Mouse (Mus musculus): ENCODE measurements around the gene Depdc1a. TPM values are rescaled to one million over a fixed set of nuclear protein-coding genes. Genes with fewer than 3 reads are reported as not detected.

The Depdc1a gene
- total RNA-seq (2023): 0.43 TPM

GRCm38 (mm10) chr3:159495243-159495801, at the start of gene Depdc1a:
Gene Depdc1a, plus strand, starts transcription at chr3:159495433.

Other genes starting within 250 kb of the Depdc1a start
- not detected for gene Rpe65, start 103.7 kb downstream of the Depdc1a start, total RNA-seq (2023)